Mouse (Mus musculus): ENCODE results near the gene Tm4sf4. TPM values are rescaled to one million over a fixed set of nuclear protein-coding genes. Genes with fewer than 3 reads are reported as not detected.
A peak's percentile ranks its signal among the peaks of the same experiment; 100 is the strongest.

The Tm4sf4 gene
- total and polyA plus RNA-seq, 3 experiments, result not detected

DNA sequence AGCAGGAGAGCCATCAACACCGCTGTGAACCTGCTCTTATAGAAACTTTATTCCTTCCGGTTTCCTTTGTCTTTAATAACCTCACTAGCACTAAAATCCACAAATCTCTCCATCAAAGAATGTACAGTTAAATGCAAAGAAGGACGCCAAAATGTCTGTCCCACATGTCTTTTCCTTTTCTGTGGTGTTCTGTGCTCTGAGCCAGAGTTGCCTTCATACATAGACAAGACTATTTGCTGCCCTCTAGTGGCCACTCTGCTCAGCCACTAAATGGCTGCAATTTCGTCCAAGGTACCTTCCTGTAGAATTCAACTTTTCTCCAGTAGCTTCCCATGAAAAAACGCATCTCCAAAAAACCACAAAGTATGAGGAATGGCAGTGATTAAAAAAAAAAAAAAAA, 23.3 kb downstream of the Tm4sf4 start:
- Histone ChIP-seq H3K4me2 (ENCODE audit: insufficient read depth, low read depth, poor library complexity, severe bottlenecking) (no peak overlapping the region), H3K4me3 (replicated peaks in 1 of 3; ENCODE audit: low read depth in 2 of 3, low read length in 2 of 3, poor library complexity in 1 of 3) (no peak overlapping the region), H3K27me3 (replicated peaks) (no peaks in the 10 kb centered on the region), H3K36me3 (replicated peaks in 1 of 2; ENCODE audit: control insufficient read depth in 1 of 2, insufficient read depth in 1 of 2, low read length in 1 of 2) (no peaks in the 10 kb centered on the region), H3K27ac (ENCODE audit: insufficient read depth, low read depth) (no peak overlapping the region), H3K4me1 (ENCODE audit: control insufficient read depth in 1 of 2, insufficient read depth in 2 of 2) (no peaks in the 10 kb centered on the region), H3K9ac (ENCODE audit: insufficient read depth, low read depth) (no peak overlapping the region), H3K79me2 (replicated peaks; ENCODE audit: control insufficient read depth, extremely low read depth, insufficient read depth, poor library complexity, severe bottlenecking) (no peaks in the 10 kb centered on the region), H3K9me3 (replicated peaks; ENCODE audit: low read length) (no peaks in the 10 kb centered on the region)
- in situ Hi-C loops (cut with MboI; ENCODE audit: low pct_ligation_motif_present, low pct_unique_long_range_greater_than_20kb, low sequenced_read_pairs) (no loop called here), dilution Hi-C loops (cut with MboI; ENCODE audit: extremely low pct_ligation_motif_present, extremely low pct_unique_long_range_greater_than_20kb, low sequenced_read_pairs) (no loop called here)
- peak; percentile 81 for DNase-seq (ENCODE audit: extremely low read depth)
- peak; percentile 3; the same call in 1 of the 2 replicates for TF ChIP-seq ZC3H11A (IDR thresholded peaks at IDR 0.05; ENCODE audit: low read depth, low read length)
- no peak for TF ChIP-seq KAT2A (IDR thresholded peaks at IDR 0.05; ENCODE audit: insufficient replicate concordance, low read length)
- TF ChIP-seq SIN3A (IDR thresholded peaks at IDR 0.05; ENCODE audit: low read length), result no peak
- TF ChIP-seq RCOR1 (conservative IDR thresholded peaks at IDR 0.05; ENCODE audit: low read depth, low read length), result no peak
- TF ChIP-seq CTCF (conservative IDR thresholded peaks at IDR 0.05 in 1 of 2, IDR thresholded peaks at IDR 0.05 in 1 of 2; ENCODE audit: low read depth in 2 of 2, low read length in 2 of 2), result peak; percentile 71 to 88; a peak in 3 of 4 replicates
- no peak for TF ChIP-seq ELF1 (IDR thresholded peaks at IDR 0.05; ENCODE audit: low read depth, low read length)
- TF ChIP-seq SMC3 (IDR thresholded peaks at IDR 0.05; ENCODE audit: low read depth, low read length), result peak; percentile 76
- peak; percentile 82 for TF ChIP-seq RAD21 (IDR thresholded peaks at IDR 0.05; ENCODE audit: low read depth, low read length)
- no peak for TF ChIP-seq HCFC1 (IDR thresholded peaks at IDR 0.05; ENCODE audit: low read depth, low read length)

GRCm38 (mm10) chr3:57458652-57459051, 33.5 kb downstream of the Tm4sf4 start:
- no peaks in the 10 kb centered on the region for H3K9me3 ChIP-seq (replicated peaks; ENCODE audit: low read length)
- in situ Hi-C loops (cut with MboI; ENCODE audit: low pct_ligation_motif_present, low pct_unique_long_range_greater_than_20kb, low sequenced_read_pairs) (loop anchor here (25.0 kb wide), 1 partner anchor 354 kb away; no protein-coding TSS in a partner anchor), dilution Hi-C loops (cut with MboI; ENCODE audit: extremely low pct_ligation_motif_present, extremely low pct_unique_long_range_greater_than_20kb, low sequenced_read_pairs) (no loop called here)
- no peak for DNase-seq (ENCODE audit: extremely low read depth)
- no peak overlapping the region for H3K4me2 ChIP-seq (ENCODE audit: insufficient read depth, low read depth, poor library complexity, severe bottlenecking)
- 0 out of 4 replicates have a peak, but pooled peaks cover 0 to 4% of the 10 kb centered on the region in 2 experiments for H3K4me1 ChIP-seq (ENCODE audit: control insufficient read depth in 1 of 2, insufficient read depth in 2 of 2)
- H3K36me3 ChIP-seq (replicated peaks in 1 of 2; ENCODE audit: control insufficient read depth in 1 of 2, insufficient read depth in 1 of 2, low read length in 1 of 2), result peaks cover 37 to 54% of the 10 kb centered on the region in 2 experiments
- H3K27me3 ChIP-seq (replicated peaks), result no peaks in the 10 kb centered on the region
- H3K9ac ChIP-seq (ENCODE audit: insufficient read depth, low read depth), result no peak overlapping the region
- TF ChIP-seq NELFE (IDR thresholded peaks at IDR 0.05; ENCODE audit: low read depth, low read length), result no peak
- TF ChIP-seq JUN (IDR thresholded peaks at IDR 0.05; ENCODE audit: insufficient read depth, low read depth, low read length), result no peak
- no peak for TF ChIP-seq ZNF384 (IDR thresholded peaks at IDR 0.05; ENCODE audit: low read depth, low read length)
- no peak for TF ChIP-seq UBTF (IDR thresholded peaks at IDR 0.05; ENCODE audit: low read depth, low read length)
- TF ChIP-seq TBP (conservative IDR thresholded peaks at IDR 0.05; ENCODE audit: low read depth, low read length), result no peak
- no peak for TF ChIP-seq MAX (IDR thresholded peaks at IDR 0.05; ENCODE audit: low read length)
- TF ChIP-seq EP300 (IDR thresholded peaks at IDR 0.05; ENCODE audit: low read length), result no peak
- no peak for TF ChIP-seq SMC3 (IDR thresholded peaks at IDR 0.05; ENCODE audit: low read depth, low read length)
- no peak for TF ChIP-seq MYC (IDR thresholded peaks at IDR 0.05; ENCODE audit: low read depth, low read length)
- H3K79me2 ChIP-seq (replicated peaks; ENCODE audit: control insufficient read depth, extremely low read depth, insufficient read depth, poor library complexity, severe bottlenecking), result no peaks in the 10 kb centered on the region
- H3K27ac ChIP-seq (ENCODE audit: insufficient read depth, low read depth), result no peak overlapping the region
- no peak overlapping the region for H3K4me3 ChIP-seq (replicated peaks in 1 of 3; ENCODE audit: low read depth in 2 of 3, low read length in 2 of 3, poor library complexity in 1 of 3)

Measured in CH12.LX (cell line).